Mouse (Mus musculus) gastrocnemius, adult 2 months (tissue): Measurements from ENCODE around the gene Tmem186. TPM values are rescaled to one million over a fixed set of nuclear protein-coding genes. Genes with fewer than 3 reads are reported as not detected.

ENCODE experiments used
- DNase-seq: peaks from one replicate; pipeline ENCODE4 v3.0.0; 2022
- H3K27ac ChIP-seq: fragments of 200-600 bp; 2 replicates; pipeline ENCODE4 v1.8.1; 2022; ENCODE audit warnings: mild to moderate bottlenecking
- H3K4me3 ChIP-seq: fragments of 200-600 bp; 2 replicates; pipeline ENCODE4 v1.8.1; 2022; ENCODE audit warnings: mild to moderate bottlenecking, moderate library complexity
- CTCF ChIP-seq: fragments of 200-600 bp; IDR thresholded peaks from 2 replicates; pipeline ENCODE4 v1.8.1; 2022; ENCODE audit warnings: antibody characterized with exemption, mild to moderate bottlenecking, moderate library complexity
- intact Hi-C: fragments of 180-260 bp; cut with DNase I; formaldehyde crosslinking; loops from one replicate; pipeline ENCODE4 v1.15.1; 2025
- microRNA-seq: library from miRNA; unstranded; fragments of <30 nt; microRNA quantifications from one replicate; pipeline ENCODE4 v1.2.0, GENCODE M21; 2021
- total RNA-seq, 2 experiments: library from RNA; stranded (reverse); gene quantifications; 2 replicates each; pipeline ENCODE4 v1.2.3; 2021

The Tmem186 gene
- total RNA-seq, 2 experiments from 2014 or later, result 12.4 to 12.9 TPM

GRCm38 (mm10) chr16:8620315-8621115 is 17.0 kb downstream of the Tmem186 start:
- intact Hi-C loops, result no loop called here
- TF ChIP-seq CTCF, result no peak
- Histone ChIP-seq H3K4me3 (no peak overlapping the region), H3K27ac (no peak overlapping the region)
- no peak for DNase-seq

DNA sequence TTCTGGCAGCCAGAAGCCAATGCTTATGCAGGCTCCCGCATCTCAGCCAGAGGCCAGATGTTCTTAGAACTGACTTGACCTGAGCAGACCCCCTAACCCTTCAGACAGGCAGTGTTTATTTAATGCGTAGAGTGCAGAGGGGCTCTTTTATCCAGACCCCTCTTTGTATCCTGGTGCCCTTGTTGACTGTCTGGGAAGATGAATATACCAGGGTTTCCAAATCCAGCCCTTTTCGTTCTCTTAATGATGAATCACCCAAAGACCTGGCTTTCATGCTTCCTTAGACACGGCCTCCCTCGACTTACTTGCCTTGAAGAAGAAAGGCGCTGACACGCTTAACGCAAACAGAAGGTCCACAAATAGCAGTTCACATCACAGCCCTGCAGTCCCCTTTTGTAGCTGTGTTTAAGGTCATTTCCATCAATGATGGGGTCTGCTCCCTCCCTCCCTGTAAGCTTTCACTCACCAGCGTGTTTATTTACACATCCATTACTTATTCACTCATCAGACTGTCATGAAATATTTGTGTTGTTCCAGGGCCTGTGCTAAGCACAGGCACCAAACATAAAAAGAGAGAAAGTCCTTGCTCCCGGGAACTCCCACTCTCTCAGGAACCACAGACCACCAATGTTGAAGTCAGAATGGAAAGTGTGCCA is 17.7 kb downstream of the Tmem186 start:
- no peak for TF ChIP-seq CTCF
- intact Hi-C loops, result no loop called here
- Histone ChIP-seq H3K27ac (no peak overlapping the region), H3K4me3 (no peak overlapping the region)
- no peak for DNase-seq

GRCm38 (mm10) chr16:8613447-8613846 is 24.1 kb downstream of the Tmem186 start:
- no peak for TF ChIP-seq CTCF
- intact Hi-C loops, result no loop called here

DNA sequence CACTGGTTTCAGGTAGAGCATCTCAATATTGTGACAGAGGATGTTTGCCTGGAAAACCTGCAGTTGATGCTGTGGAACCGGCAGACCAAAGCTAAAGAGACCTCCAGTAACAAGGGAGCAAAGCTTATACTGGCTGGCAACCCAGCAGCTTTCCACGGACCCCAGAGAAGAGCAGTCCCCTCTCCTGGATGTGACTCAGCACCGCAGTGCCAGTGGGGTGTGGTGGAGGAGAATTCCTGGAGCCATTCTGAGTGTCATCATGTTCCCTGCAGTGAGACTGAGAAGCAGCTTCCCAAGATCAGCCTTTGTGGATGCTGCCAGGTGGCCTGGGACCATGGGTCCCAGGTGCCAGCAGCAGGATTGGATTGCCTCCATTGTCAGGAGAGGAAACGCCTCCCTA is 24.5 kb downstream of the Tmem186 start:
- Histone ChIP-seq H3K4me3 (no peak overlapping the region), H3K27ac (no peak overlapping the region)
- intact Hi-C loops, result no loop called here
- no peak for TF ChIP-seq CTCF
- DNase-seq, result no peak

More at GRCm38 (mm10) chr16:8613447-8613846, 24.1 kb downstream of the Tmem186 start:
- H3K4me3 ChIP-seq, result no peak overlapping the region
- DNase-seq, result no peak
- H3K27ac ChIP-seq, result no peak overlapping the region

GRCm38 (mm10) chr16:8612214-8613005 is 25.1 kb downstream of the Tmem186 start:
- no peak for DNase-seq
- no peak for TF ChIP-seq CTCF
- H3K4me3 ChIP-seq, result no peak overlapping the region
- H3K27ac ChIP-seq, result no peak overlapping the region
- intact Hi-C loops, result no loop called here

DNA sequence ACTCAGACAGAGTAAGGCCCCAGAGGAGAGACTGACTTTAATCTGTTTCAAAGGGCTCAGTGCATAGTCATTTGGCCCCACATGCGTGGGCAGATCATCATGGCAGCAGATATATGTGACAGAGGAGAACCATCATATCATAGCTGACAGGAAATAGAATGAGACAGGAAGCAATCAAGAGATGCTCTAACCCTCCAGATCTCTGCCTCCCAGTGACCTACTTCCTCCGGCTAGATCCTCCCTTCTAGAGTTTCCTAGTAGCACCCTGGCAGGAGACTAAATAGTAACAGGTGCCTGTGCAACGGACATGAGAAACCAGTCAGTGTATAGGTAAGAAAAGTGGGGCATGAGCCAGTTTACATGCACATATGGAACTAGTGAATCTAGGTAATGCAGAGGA is 27.1 kb downstream of the Tmem186 start:
- intact Hi-C loops, result no loop called here
- Histone ChIP-seq H3K4me3 (no peak overlapping the region), H3K27ac (no peak overlapping the region)
- DNase-seq, result no peak
- no peak for TF ChIP-seq CTCF

DNA sequence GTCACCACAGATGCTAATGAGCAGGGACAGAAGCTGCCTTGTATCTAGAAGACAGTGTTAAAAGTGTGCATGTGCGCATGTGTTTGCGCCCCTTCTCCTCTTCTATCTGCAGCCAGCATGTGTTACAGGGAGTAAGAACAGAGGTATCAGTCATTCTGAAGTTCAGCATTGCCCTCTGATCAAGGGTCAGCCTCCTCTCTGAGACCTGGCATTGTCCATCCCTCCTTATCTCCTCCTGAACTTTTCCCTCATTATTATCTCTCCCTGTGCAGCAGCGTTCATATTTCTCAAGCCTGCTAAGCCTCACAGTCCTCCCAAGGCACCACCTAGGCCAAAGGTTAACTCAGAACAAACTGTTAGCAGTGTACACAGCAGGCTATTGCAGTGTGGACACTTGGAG is 33.7 kb downstream of the Tmem186 start:
- TF ChIP-seq CTCF, result no peak
- H3K27ac ChIP-seq, result no peak overlapping the region
- DNase-seq, result no peak
- no peak overlapping the region for H3K4me3 ChIP-seq
- intact Hi-C loops, result no loop called here

DNA sequence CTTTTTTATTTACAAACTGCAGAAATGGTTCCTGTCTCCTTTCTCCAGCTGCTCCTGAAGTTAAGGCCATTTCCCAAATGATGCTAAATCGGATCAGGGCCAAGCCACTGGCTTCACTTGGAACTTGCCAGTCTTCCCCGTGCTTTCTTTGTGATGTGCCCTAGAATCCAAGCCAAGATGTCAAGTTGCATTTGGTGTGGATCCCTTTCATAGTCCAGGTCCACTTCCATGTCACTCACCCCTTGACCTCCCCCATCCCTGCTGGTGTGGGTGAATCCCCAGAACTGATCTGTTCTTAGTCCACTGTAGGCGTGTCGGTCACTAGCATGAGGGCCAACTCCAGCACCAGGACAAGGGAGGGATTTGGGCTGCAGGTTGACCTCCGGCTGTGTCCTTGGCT is 40.0 kb downstream of the Tmem186 start:
- Histone ChIP-seq H3K4me3 (no peak overlapping the region), H3K27ac (no peak overlapping the region)
- DNase-seq, result no peak
- TF ChIP-seq CTCF, result no peak
- intact Hi-C loops, result no loop called here

DNA sequence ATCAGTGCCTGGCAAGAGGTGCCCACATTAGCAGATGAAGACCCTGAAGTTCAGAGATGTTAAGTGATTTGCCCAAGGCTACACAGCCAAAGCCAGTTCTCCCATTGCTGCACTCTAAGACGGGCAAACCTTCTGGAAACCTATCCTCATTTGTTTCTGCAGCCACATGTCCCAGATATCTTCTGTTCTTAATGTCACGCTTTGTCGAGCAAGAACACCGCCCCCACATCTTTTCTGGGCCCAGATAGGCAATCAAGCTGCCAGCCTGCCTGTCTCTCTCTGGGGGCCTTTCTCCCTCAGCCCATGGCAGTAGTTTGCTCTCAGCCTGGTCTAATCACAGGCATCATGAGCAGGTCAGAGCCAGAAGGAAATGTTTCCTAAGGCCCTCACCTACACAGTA is 41.2 kb downstream of the Tmem186 start:
- Histone ChIP-seq H3K27ac (no peak overlapping the region), H3K4me3 (no peak overlapping the region)
- no peak for TF ChIP-seq CTCF
- intact Hi-C loops, result no loop called here
- no peak for DNase-seq

GRCm38 (mm10) chr16:8595411-8595810 is 42.1 kb downstream of the Tmem186 start:
- intact Hi-C loops, result no loop called here

GRCm38 (mm10) chr16:8585056-8585455 is 52.5 kb downstream of the Tmem186 start:
- intact Hi-C loops, result no loop called here
- no peak overlapping the region for H3K27ac ChIP-seq
- H3K4me3 ChIP-seq, result no peak overlapping the region
- DNase-seq, result no peak
- TF ChIP-seq CTCF, result no peak

More at GRCm38 (mm10) chr16:8595411-8595810, 42.1 kb downstream of the Tmem186 start:
- DNase-seq, result no peak
- no peak for TF ChIP-seq CTCF
- Histone ChIP-seq H3K27ac (no peak overlapping the region), H3K4me3 (no peak overlapping the region)

- no peak for TF ChIP-seq CTCF
- H3K4me3 ChIP-seq, result no peak overlapping the region
- no peak overlapping the region for H3K27ac ChIP-seq
- DNase-seq, result no peak
- intact Hi-C loops, result no loop called here
These were observed 53.3 kb downstream of the Tmem186 start for GRCm38 (mm10) chr16:8584248-8584647.

Small RNA genes within 50 kb of the gene (microRNA-seq; reads per million reads assigned to microRNA genes)
- not detected for gene Gm22137

Other genes starting within 250 kb of the Tmem186 start
- gene Tmem114, start 212.6 kb downstream of the Tmem186 start, total RNA-seq, result not detected
- gene Mettl22, start 166.9 kb downstream of the Tmem186 start, total RNA-seq, result 10 to 100 TPM; 89.1 to 89.4 TPM
- 1 to 10 TPM; 2.3 to 3.7 TPM for gene Abat, start 124.3 kb downstream of the Tmem186 start, total RNA-seq
- 10 to 100 TPM; 14.9 to 24.0 TPM for gene Pmm2, start within 50 bp of the Tmem186 start, total RNA-seq
- gene Carhsp1, start 34.4 kb upstream of the Tmem186 start, total RNA-seq, result 1 to 10 TPM; 5.8 to 8.7 TPM
- gene Gm5767, start 43.1 kb upstream of the Tmem186 start, total RNA-seq, result not detected
- 10 to 100 TPM; 61.8 to 69.1 TPM for gene Usp7, start 154.6 kb upstream of the Tmem186 start, total RNA-seq
- 100 to 1,000 TPM in 1 of 2 experiments, 10 to 100 TPM in 1; 80.9 to 111 TPM for gene 1810013L24Rik, start 192.4 kb upstream of the Tmem186 start, total RNA-seq